Mouse (Mus musculus): ENCODE results near the gene 4632433K11Rik. TPM values are rescaled to one million over a fixed set of nuclear protein-coding genes. Genes with fewer than 3 reads are reported as not detected.
A peak's percentile ranks its signal among the peaks of the same experiment; 100 is the strongest.
"Not testable (repeated sequence)": the region's sequence is repeated elsewhere in the genome, so short reads cannot be mapped to it uniquely, and the experiment has no call there.

The 4632433K11Rik gene
- not detected for total RNA-seq (2021)

- no peak for DNase-seq (ENCODE audit: extremely low spot score in 1 of 2, low spot score in 2 of 2)
- intact Hi-C loops (cut with DNase I): no loop called here
These were observed at the start of gene 4632433K11Rik for GRCm38 (mm10) chr7:5033818-5034217. Gene 4632433K11Rik, plus strand, starts transcription at chr7:5034118.

DNA sequence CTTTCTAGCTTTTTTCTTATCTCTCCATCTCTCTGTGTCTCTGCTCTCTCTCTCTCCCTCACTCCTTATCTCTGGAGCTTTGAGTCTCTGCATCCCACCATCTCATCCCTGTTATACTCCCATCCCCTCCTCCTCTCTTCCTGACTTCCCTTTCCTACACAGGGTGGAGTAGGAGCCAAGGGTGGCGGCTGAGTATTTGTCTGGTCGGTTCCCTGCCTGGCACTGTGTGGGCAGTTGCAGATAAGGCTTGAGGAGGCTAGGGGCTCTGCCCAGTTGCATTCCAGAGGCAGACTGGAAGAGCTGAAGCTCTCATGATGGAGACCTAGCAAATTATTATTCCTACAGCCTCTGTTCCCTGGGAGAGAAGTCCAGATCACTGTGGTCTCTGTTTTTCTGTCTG is 45.7 kb upstream of the 4632433K11Rik start:
- intact Hi-C loops (cut with DNase I): no loop called here
- DNase-seq (ENCODE audit: extremely low spot score in 1 of 2, low spot score in 2 of 2): no peak

GRCm38 (mm10) chr7:4993347-4993998 is 40.4 kb upstream of the 4632433K11Rik start:
- intact Hi-C loops (cut with DNase I): no loop called here
- no peak for DNase-seq (ENCODE audit: extremely low spot score in 1 of 2, low spot score in 2 of 2)

- peak in 1 of 2 experiments; percentile 51 for DNase-seq (ENCODE audit: extremely low spot score in 1 of 2, low spot score in 2 of 2)
These were observed 39.7 kb upstream of the 4632433K11Rik start for GRCm38 (mm10) chr7:4993999-4994788.

GRCm38 (mm10) chr7:4995268-4996002 is 38.5 kb upstream of the 4632433K11Rik start:
- DNase-seq (ENCODE audit: extremely low spot score in 1 of 2, low spot score in 2 of 2): no peak
- intact Hi-C loops (cut with DNase I): no loop called here

More at GRCm38 (mm10) chr7:4993999-4994788, 39.7 kb upstream of the 4632433K11Rik start:
- intact Hi-C loops (cut with DNase I): no loop called here

DNA sequence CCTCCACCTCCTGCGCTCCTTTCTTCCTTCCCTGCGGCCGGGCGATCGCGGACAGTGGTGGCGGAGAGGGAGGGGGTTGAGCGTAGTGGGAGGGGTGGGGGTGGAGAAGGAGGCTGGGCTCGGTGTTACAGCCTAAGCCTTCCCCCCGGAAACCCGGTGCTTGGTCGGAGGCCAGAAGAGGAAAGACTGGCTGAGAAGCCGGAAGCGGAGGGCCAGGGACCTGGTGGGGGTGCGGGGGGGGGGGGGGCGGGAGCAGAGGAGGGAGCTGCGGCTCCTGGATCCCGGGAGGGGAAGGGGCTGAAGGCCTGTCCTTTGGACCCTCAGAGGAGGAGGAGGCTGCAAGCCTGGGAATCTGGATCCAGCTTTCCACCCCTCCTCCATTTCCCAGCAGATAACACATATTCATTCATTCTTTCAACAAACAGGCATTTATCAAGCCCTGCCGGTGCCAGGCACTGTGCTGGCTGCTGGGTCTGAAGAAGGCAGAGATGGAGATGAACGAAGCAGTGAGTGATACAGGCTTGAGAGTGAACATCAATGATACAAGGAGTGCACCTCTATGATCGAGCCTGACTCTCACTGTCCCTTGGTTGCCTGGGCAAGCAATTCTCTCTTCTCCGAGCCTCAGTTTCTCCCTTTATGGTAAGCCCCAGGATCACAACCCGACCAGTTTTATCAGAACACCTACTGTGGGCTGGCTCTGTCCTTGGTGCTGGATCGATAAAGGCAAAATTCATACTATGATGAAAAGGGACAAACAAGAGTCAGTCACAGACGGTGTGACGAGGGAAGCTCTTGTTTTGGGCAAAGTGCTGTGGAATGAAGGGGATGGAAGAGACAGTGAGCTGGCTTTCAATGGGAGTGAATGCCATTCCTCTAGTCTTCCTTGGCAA is 37.7 kb upstream of the 4632433K11Rik start, which contains the start of gene Zfp579:
Gene Zfp579 (minus strand): TSS at position 156 of the 893 bp plus-strand sequence.
- DNase-seq (ENCODE audit: extremely low spot score in 1 of 2, low spot score in 2 of 2): peak; percentile 93 to 96
- intact Hi-C loops (cut with DNase I): no loop called here

DNA sequence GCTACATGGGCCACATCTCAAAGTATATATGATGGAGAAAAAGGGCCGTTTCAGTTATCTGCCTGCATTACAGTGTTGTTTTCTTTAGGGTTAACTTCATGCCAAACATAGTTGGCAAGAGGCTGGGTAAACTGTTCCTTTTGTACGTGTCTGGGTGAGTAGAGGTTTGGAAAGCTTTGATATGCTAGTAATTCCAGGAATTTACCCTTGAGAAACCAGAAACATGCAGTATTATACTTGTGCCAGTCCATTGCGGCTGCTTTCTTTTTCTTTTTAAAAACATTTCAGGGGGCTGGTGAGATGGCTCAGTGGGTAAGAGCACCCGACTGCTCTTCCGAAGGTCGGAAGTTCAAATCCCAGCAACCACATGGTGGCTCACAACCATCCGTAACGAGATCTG is 37.0 kb upstream of the 4632433K11Rik start:
- no peak for DNase-seq (ENCODE audit: extremely low spot score in 1 of 2, low spot score in 2 of 2)
- intact Hi-C loops (cut with DNase I): no loop called here

DNA sequence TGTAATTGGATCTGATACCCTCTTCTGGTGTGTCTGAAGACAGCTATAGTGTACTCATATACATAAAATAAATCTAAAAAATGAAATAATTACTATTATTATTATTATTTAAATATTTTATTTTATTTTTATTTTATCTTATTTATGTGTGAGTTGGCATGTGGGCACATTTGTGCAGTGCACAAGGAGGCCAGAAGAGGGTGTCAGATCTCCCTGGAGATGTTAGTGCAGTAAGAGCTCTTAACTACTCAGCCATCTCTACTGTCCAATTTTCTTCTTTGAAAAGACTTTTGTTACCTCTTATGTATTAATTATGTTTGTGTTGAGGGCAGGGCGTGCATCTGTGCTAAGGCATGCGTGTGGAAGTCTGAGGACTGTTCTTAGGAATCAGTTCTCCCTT is 34.0 kb upstream of the 4632433K11Rik start:
- intact Hi-C loops (cut with DNase I): no loop called here
- DNase-seq (ENCODE audit: extremely low spot score in 1 of 2, low spot score in 2 of 2): no peak

DNA sequence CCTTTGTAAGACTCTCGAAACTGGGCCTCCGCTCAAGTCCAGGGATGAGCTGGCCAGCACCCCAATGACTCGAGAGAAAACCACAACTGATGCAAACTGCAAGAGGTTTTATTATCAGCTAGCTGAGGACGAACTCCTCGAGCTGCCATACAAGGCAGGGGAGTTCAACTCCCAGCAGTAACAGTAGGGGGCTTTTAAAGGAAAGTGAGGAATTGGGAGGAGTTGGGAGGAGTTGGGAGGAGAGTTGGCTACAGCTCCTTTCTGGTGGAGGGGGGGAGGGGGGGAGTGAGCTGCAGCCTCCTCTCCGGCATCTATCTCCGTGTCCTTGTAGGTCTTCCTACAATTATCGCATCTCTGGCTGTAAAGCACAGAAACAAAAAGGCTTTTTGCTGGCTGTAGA is 31.0 kb upstream of the 4632433K11Rik start:
- intact Hi-C loops (cut with DNase I); DNase-seq (ENCODE audit: extremely low spot score in 1 of 2, low spot score in 2 of 2): not testable (repeated sequence)

DNA sequence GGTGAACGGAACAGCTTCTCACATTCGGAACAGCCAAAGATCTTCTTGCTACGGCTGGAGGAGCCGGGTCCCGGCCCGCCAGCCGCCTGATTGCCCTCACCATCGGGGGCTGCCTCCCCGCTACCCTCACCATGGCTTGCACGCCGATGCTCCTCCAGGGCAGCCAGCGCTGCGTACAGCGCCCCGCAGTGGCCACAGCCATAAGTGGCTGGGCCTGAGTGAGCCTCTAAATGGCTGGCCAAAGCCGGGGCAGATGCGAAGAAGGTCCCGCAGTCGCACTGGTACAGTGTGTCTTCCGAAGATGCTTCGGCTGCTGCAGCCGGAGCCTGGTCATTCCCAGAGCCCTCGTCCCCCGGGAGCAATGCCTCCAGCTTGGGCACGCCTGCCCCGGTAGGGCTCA is 25.7 kb upstream of the 4632433K11Rik start:
- no peak for DNase-seq (ENCODE audit: extremely low spot score in 1 of 2, low spot score in 2 of 2)

GRCm38 (mm10) chr7:5012681-5013513 is 21.0 kb upstream of the 4632433K11Rik start:
- DNase-seq (ENCODE audit: extremely low spot score in 1 of 2, low spot score in 2 of 2): peak in 1 of 2 experiments; percentile 33
- intact Hi-C loops (cut with DNase I): no loop called here

More for the DNA sequence above, 25.7 kb upstream of the 4632433K11Rik start:
- intact Hi-C loops (cut with DNase I): no loop called here

- intact Hi-C loops (cut with DNase I): no loop called here
- peak; percentile 96 for DNase-seq (ENCODE audit: extremely low spot score in 1 of 2, low spot score in 2 of 2)
These were observed 19.4 kb upstream of the 4632433K11Rik start, which contains the start of the genes Zfp524 and Fiz1 for GRCm38 (mm10) chr7:5014251-5015117. Gene Zfp524, plus strand, starts transcription at chr7:5014415. Gene Fiz1, minus strand, starts transcription at chr7:5014697.

- intact Hi-C loops (cut with DNase I): no loop called here
- DNase-seq (ENCODE audit: extremely low spot score in 1 of 2, low spot score in 2 of 2): peak; percentile 89 to 99
These were observed 18.6 kb upstream of the 4632433K11Rik start, which contains the start of gene Gm44973 for GRCm38 (mm10) chr7:5015118-5016001. Gene Gm44973, plus strand, starts transcription at chr7:5015496.

DNA sequence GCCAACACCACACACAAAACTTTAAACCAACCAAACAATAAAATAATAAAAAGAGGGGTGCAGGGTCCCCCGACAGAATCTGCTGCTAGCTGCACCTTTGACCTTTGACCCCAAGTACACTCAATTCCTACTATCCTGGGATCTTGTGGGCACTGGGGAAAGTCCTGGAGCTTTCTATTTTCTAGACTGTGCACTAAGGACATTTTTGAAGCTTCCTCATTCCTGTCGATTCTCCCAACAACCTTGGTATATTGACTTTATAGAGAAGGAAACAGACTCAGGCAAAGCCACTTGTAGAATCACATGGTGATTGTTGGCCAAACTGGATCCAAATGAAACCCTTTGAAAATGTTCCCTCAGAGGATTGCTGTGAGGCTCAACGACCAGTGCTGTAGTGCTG is 17.9 kb upstream of the 4632433K11Rik start:
- intact Hi-C loops (cut with DNase I): no loop called here
- no peak for DNase-seq (ENCODE audit: extremely low spot score in 1 of 2, low spot score in 2 of 2)

GRCm38 (mm10) chr7:5016920-5017319 is 17.0 kb upstream of the 4632433K11Rik start:
- no peak for DNase-seq (ENCODE audit: extremely low spot score in 1 of 2, low spot score in 2 of 2)
- intact Hi-C loops (cut with DNase I): no loop called here

DNA sequence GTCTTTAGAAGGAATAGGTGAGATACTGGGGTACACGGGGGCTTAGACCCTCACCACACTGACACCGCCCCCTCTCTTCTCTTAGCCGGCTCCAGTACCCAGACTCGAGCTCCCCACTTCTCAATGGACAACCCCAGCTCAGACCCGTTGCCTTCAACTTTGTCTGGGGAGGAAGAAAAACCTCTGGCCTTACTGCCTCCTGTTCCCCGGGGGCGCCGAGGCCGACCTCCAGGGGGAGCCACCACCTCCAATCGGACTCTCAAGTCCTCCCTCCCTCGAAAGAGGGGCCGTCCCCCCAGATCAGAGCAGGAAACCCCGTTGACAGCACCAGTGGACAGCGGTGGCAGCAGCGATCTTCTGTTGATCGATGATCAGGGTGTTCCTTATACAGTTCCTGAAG is 16.6 kb upstream of the 4632433K11Rik start:
- intact Hi-C loops (cut with DNase I): no loop called here
- DNase-seq (ENCODE audit: extremely low spot score in 1 of 2, low spot score in 2 of 2): peak in 1 of 2 experiments; percentile 73
